Mouse (Mus musculus) urinary bladder, postnatal 14 days (tissue): ENCODE measurements at regions not wholly inside any gene's neighbourhood (a gene's known extent, or its start where the extent isn't known, plus 50 kb on each side); places are given as distances from the start of the nearest gene placed in this dataset.

ENCODE experiments used
- DNase-seq: peaks from one replicate; pipeline ENCODE4 v3.0.0; 2021; ENCODE audit warnings: low spot score

DNA sequence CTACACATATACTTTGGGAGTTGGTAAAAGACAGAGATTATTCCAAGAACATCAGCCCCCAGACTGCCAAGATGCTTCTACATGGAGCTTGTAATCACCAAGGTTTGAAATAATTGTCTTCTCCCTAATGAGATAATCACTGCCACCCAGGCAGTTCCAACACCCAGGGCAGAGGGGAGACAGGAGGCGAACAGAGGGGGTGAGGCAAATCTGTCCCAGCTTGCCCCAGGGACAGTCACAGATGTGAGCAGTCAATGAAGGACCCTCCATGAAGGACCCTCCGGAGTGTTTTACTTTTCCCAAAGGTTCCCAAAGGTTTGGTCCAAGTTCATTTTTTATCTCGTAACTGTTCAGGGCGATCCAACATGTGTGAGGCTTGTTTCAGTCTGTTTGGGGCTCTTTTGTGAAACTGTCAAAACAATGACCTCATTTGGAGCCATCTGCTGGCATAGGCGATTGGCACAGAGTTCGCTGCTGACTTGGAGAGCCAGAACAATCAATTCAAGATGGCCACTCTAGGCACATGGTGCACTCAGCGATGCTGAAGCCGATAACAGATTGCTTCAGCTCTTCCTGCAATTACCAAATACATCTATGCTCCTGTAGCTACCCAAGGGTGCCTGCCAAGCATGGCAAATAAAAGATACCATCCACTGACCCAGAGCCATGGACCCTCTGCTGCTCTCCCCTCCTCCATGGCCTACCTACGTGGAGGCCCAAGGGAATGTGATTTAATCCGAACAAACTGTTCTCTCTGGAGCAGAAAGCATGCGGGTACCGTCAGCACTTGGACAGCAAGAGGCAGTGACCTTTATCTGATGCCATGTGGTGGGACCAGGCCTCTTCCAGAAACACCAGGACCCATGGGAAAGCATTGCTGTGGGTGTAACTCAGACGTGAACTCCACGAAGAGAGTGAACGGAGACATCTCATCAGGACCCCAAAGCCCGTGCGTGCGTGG is 326.9 kb downstream of the Wdr11 start:
- DNase-seq = peak; percentile 10

DNA sequence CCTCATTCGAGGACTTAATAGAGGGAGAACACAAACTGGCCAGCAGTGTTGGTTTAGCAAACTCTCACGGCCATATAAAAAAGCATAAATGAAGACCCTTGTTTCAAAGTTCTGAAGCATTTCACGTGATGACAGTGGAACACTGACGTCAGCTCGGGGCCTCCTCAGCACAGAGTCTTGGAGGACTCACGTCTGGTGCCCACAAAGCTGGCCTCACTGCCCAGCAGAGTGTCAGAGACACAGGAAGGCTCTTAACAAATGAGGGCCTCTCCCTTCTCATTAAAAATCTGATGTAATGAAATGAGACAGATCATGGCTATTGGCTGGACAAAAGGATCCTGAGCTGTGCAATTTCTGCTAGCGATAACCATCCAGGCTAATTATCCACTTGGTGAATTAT is 330.6 kb downstream of the Wdr11 start:
- DNase-seq = no peak

DNA sequence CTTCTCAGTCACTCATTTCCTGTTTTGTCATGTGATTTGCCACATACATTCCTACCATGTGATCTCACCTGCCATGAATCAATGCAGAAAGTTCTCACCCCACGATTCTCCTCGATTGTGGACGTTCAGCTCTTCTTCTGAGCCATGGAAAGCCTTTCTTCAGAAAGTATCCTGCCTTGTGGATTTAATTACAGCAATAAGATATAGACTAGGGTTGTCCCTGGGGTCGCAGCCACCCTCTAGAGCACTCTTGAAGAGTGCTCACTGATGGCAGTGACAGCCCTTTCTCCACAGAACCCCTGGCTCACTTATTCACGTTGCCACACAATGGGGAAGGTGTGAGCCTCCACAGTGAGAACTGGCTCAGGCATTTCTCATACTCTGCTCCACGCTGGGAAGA is 345.1 kb downstream of the Wdr11 start:
- no peak for DNase-seq

DNA sequence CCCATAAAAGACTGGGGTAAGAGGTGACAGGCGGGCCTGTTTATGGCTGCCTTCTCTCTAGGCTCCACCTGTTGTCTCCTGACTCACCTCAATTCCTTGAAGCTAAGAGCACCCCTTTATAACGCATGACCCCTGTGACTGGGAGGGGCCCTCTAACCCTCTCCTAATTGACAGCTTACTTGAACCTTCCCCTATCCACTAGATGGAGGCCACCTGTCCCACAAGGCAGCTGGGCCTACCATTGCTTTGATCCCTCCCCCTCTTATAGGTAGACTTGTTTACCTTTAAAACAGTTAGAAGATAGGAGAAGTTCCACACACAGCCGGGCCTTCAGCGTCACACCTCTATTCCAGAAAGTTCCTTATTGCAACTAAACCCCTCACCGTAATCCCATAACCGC is 346.1 kb downstream of the Wdr11 start:
- no peak for DNase-seq

DNA sequence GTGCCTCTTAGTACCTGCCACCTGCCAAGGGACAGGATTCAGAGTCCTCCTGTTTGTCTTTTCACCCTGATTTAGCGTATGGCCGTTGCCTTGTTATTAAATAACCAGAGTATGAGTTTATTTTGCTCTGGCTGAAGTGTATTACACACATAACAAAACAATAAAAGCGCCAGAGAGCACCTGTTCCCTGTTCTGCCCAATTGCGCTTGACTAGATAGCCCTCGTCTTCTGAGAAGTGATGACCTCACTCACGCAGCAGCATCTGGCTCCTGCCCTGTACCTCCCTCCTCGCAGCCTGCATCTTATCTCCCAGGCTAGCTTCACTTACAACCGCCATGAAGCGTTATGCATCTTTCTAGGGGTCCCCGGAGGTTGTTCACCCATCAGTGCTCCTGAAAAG is 346.5 kb downstream of the Wdr11 start:
- no peak for DNase-seq

DNA sequence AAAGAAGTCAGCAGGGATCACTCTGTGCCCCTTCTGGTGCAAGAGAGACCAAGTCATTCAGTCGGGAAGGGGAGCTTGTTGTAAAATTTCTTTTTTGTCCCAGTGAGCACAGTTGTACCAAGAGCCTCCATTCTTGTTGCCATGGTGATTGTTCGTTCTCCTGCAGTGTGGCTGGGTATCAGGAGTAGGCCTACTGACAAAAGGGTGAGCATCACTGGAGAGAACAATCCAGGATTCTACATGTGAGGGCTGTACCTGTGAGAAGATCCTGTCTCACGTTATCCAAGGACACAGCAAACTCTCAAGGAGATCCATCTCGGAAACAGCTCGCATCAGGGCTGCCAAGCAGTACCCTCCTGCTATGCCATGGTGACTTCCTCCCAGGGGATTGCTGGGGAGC is 347.6 kb downstream of the Wdr11 start:
- DNase-seq = no peak

DNA sequence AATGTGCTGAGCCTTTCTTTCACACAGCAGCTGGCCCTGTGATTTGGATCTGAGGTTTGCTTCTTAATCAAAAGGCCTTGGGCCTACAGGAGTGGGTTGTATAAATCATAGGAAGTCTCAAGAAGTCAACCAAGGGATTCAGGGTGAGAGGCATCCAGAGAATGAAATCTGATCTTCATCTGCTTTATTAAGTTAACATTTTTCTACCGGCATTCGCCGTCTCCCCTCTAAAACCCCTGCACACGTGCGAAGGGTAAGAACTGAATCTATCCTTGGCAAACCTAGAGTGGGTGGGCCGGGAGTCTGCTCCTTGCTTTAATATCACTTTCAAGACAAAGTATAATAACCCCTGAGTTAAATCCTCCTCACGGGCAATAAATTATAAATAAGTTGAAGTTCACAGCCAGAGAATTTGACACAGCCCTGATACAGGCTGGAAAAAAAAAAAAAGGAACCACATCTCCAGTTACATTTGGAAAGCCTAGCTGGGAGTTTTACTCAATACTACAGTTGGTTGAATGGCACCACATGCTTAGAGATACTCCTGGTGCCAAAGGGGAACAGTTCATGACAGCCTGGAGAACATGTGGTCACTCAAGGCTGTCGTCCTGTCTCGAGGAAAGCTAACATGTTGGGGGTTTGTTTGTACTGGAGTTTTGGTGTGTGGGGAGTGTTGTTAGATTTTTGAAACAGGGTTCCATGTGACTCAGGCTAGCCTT is 349.8 kb downstream of the Wdr11 start:
- DNase-seq = no peak

DNA sequence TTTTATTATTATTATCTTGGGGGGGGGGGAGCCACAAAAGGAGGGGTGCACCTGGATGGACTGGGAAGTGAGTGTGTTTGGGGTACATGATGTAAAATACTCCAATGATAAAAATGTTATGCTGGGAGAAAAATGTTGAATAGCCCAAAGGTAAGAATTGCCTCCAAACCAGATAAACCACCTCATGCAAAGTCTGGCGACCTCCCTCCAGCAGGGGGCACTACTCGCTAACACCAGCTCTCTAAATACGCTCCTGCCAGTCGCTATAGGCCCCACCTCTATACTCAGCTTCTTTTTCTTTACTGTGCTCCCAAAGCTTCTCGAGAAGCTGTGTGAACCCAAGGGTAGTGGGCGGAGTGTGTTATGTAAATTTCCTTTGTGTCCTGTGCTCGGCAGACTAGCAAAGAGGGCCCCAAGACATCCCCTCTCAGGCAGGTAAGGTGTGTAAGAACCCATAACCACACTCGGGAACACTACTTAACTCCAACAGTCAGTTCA is 357.0 kb downstream of the Wdr11 start:
- DNase-seq = no peak

DNA sequence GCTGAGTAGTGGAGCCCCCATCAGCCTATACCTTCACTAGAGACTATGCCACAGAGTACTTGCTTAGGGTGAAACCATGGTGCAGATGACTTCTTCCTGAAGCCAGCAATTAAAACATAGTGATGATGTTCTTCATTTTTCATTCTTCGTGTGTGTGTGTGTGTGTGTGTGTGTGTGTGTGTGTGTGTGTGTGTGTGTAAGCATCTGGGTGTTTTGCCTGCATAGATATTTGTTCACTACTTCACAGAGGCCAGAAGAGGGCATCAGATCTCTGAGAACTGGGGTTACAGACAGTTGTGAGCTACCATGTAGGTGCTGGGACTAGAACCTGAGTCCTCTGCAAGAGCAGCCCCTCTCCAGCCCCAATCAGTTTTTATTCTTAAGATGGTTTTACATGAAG is 358.8 kb downstream of the Wdr11 start:
- DNase-seq = no peak

DNA sequence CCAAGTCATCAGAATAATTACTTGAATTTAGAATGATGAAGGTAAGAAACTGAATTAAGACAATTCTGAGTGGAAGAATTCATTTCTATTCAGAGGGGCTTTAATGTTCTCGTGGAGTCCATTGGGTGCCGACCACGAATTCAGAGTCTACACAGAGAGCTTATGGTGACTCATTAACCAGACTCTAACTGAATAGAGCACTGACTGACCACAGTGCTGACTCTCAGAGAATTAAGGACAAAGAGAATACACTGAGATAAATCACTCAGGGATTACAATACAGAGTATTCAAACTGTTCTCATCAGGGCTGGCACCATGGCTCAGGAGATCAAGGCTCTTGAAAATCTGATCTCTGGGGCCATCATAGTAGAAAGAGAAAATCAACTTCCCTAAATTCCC is 366.7 kb downstream of the Wdr11 start:
- DNase-seq = no peak

DNA sequence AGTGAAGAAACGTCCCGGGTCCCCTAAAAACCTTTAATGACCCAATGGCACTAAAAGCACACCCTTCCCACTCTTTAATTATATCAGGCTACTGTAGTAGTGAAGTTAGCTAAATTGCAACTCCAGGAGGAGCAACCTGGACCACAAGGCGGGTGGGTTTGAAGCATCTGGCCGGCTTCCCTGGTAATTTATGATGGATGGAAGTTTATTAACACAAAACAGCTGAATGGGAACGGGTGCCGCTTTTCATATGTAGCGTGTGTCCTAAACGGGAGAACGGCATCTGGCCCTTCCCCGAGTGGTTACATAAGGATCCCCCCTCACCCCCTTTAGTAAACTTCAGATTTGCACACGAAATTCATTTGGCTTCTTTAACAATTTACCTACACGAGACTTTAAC is 370.9 kb downstream of the Wdr11 start:
- DNase-seq = no peak

DNA sequence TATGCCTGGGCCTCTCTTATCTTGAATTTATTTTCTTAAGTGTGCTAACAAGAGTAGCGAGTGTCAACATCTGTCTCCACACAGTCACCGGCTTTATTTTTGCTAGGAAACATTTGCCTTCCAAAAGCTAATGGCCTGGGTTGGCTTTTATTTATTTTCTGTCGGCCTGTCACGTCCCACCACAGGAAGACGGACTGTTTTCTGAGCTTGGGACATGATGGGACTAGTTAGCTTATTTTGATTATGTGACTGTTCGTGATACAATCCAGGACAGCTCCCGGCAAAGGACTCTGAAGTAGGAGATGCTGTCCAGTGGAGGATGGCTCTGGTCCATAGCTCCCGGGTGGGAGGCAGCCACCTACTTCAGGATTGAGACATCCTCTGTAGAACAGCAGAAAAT is 372.5 kb downstream of the Wdr11 start:
- no peak for DNase-seq

DNA sequence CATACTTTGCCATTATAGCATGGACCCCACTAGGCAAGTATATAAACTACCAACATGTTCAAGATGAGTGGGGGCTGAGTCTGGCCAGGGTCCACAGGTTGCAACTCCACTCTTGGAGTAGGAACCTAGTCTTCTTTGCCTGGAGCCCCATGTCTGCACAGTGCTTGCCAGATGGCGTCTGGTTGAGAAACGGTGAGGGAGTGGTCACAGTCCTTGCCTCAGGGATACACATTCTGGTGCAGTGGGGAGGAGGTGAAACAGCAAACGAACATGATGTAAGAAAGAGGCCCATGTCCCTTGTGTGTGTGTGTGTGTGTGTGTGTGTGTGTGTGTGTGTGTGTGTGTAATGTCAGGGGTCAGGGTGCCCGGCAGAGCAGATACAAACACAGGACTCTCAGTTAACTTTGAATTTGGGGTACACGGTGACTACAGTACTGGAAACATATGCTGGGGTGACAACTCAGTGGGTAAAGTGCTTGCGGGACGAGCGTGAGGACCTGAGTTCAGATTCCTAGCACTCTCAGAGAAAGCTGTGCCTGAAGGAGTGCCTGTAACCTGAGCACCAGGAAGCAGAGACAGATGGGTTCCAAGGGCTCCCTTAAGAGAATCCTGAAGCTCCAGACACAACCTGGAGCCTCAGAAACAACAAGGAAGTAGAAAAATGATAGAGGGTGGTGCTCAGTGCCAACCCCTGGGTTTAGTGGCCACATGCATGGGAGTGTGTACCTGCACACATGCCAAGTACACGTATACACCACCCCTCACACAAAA is 373.8 kb downstream of the Wdr11 start:
- no peak for DNase-seq

DNA sequence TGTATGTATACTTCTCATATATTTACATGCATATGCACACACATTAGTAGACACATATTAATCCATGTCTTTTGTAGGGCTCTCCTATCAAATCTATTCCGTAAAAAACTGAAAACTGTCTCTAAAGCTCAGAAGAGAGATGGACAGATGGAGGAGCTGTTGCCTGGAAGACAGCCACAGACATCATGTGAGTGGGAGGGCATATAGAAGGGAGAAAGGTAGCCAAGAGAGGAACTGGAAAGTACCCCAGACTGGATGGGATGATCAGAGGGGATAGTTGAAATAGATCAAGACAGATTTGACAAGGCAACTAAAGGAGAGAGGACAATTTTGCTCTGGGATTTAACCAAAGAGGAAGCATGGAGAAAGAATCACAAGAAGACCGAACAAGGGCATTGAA is 375.1 kb downstream of the Wdr11 start:
- DNase-seq = no peak

DNA sequence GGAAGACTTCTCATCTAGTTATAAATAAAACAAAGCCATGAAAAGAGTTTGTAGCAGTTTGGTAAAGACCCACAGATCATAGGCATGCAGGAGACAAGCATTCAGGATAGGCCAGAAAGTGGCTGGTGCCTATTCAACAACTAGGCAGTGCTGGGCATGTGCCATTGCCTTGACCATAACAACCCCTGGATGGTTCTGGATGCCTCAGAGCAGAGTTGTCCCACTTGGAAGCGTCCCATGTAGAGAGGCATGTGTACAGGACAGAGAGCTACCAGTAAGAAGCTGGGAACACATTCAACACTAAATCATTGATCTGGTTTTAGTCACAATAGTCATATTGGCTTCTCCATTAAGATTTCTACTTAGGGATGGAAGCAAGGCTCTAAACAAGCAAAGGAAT is 378.5 kb downstream of the Wdr11 start:
- no peak for DNase-seq

DNA sequence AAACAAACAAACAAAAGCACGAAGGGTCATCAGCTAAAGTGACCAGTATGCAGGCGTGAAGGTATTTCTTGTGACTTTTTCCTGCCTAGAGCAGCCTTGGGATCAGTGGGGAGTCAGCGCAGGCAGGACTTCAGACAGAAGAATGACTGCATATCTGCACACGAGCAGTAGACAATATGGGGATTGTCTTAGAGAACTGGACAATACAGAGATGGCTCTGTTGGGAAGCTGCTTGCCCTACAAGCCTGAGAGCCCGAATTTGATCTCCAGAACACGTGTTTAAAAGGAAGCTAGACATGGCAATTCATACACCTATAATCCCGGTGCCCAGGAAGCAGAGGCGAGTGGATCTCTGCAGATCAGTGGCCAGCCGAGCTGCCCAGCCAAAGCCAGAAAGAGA is 382.5 kb downstream of the Wdr11 start:
- no peak for DNase-seq

DNA sequence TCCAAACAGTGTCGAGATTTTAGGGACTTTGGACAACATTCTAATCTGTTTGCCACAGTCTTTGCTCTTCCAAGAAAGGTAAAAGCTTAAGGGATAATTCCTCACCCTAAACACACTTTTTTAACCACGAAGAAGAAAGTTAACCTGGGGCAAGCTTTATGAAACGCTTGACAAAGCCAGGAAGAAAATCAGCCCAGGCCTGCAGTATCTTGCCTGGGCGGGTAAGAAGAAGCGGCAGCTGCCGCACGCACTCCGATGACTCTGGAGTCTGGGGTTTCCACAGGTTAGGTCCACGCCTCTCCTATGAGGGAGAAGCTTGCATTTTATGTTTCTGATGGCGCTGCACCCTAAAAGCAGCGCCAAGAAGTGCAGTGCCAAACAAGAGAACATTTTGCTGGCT is 383.2 kb downstream of the Wdr11 start:
- peak; percentile 39 for DNase-seq

DNA sequence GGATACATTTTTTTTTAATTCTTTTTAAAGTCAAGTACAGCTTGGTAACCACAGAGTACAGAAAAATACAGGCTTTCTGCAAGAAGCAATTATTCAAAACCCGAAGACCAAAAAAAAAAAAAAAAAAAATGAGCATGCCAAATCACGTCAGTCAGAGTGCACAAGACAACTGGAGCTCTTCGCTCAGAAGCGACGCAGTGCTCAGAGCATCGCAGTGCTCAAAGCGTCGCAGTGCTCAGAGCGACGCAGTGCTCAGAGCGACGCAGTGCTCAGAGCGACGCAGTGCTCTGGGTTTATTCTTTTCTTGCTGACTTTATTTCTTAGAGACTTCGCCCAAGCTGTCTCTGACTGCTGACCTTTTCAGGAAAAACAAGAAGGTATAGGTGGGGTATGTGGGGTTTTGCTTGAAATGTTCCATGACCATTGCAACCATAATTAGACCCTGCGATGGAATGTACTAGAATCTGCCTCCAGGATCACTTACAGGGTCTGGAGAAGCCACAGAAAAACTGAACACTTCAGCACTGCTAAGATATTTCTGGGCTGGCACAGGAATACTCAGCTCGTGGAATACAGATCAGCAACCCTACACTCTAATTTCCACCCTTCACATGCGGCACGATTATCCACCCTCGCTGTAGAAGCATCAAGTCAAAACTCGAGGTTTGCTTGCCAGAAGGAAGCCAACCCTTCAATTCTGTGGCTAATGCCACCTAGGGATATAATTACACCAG is 384.3 kb downstream of the Wdr11 start:
- DNase-seq = no peak

DNA sequence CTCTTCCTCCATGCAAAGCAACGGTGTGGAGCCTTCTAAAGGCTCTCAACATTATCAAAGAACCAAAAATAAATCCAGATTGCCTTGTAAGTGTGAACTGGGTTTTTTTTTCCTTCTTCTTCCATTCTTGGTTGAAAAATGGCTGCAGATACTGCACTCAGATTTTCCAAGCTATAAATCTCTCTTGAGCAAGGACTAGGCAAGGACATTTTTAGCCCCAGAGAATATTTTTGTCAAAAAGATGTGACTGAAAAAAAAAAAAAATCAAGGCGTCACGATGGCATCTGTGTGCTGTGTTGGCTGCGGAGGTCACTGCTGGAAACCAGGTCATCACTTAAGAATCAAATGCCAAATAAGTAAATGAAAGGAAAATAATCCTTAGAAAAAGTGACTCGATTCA is 386.9 kb downstream of the Wdr11 start:
- DNase-seq = no peak

DNA sequence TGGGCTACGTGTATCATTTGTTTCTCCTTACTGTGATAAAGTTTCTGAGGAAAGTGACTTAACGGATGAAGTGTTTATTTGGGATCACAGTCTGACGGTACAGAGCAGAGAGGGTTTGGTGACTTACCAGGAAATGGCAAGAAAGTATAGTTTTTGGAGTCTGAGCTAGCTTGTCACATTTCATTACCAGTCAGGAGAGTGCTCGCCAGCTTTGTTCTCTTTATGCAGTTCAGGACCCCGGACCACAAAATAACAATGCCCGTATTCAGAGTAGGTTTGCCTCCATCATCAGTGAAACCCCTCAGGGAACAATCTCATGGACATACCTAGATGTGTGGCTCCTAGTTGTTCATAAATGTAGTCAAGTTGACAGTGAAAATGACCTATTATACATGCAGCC is 387.7 kb downstream of the Wdr11 start:
- no peak for DNase-seq

DNA sequence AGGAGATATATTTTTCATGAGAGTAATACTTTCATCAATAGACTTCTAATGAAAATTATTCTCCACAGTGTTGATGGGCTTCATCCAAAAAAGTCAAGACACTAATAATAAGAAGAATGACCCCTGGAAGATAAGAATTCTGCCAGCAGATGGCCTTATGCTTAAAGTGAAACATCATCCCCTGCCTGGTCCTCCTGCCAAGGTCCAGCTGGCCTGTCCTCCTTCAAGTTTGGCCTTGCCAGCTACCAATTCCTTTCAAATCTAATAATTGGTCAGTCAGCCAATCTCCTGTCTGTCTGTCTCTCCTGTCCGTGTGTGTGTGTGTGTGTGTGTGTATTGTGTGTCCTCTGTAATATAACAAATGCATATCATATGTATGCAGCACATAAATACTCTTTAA is 388.8 kb downstream of the Wdr11 start:
- no peak for DNase-seq

DNA sequence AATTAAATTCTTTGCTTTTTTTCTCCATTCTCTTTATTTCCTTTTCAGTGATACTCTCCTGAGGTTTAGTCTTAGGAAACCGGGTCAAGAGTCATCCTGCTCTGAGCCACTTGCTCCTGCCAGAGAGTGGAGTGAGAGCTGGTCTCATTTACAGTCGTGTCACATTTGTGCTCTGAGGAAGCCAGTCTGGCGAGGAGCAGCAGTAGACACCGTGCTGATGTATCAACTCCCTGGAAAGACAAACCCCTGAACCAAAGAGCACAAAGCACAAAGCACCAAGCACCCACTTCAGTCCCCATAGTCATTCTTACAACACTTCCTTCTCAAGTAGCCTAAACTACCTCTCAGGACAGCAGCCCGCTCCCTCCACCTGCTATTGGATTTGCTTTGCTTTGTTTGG is 390.7 kb downstream of the Wdr11 start:
- DNase-seq = no peak
